Mouse (Mus musculus) E14TG2a.4 (cell line): ENCODE results near the gene Nme1.
A peak's percentile ranks its signal among the peaks of the same experiment; 100 is the strongest.

Experiments
- H3K27me3 ChIP-seq: 2 replicates; pipeline ENCODE4 v1.6.1; 2014; ENCODE audit warnings: low read length, control low read depth; ENCODE audit not compliant: insufficient read depth
- H3K36me3 ChIP-seq: 2 replicates; pipeline ENCODE4 v1.6.1; 2014; ENCODE audit warnings: low read length, control low read depth; ENCODE audit not compliant: insufficient read depth
- H3K4me1 ChIP-seq: replicated peaks from 2 replicates; pipeline ENCODE4 v1.6.1; 2014; ENCODE audit warnings: low read depth, low read length, control low read depth
- H3K4me3 ChIP-seq: replicated peaks from 2 replicates; pipeline ENCODE4 v1.5.1; 2014; ENCODE audit warnings: mild to moderate bottlenecking, low read length
- H3K9me3 ChIP-seq: 2 replicates; pipeline ENCODE4 v1.6.1; 2014; ENCODE audit warnings: low read length, control low read depth
- CTCF ChIP-seq: conservative IDR thresholded peaks from 2 replicates; pipeline ENCODE4 v1.5.1; 2014; ENCODE audit warnings: low read length
- NANOG ChIP-seq: IDR thresholded peaks from 2 replicates; pipeline ENCODE4 v1.6.1; 2014; ENCODE audit warnings: borderline replicate concordance, low read length, mixed read lengths
- POU5F1 ChIP-seq: IDR thresholded peaks from 2 replicates; pipeline ENCODE4 v1.6.1; 2014; ENCODE audit warnings: low read length, borderline replicate concordance

Nme1 gene

GRCm38 (mm10) chr11:93968005-93968847, at the start of gene Nme1, which contains the start of gene Gm20390:
Gene Nme1 (minus strand): TSS chr11:93968521.
Gene Gm20390 (minus strand): TSS chr11:93968293.
- Histone ChIP-seq H3K36me3 (peaks cover 30% of the 10 kb centered on the region), H3K4me1 (peaks cover 72% of the 10 kb centered on the region)

GRCm38 (mm10) chr11:94003346-94003745, 35.0 kb upstream of the Nme1 start:
- no peaks in the 10 kb centered on the region for H3K36me3 ChIP-seq
- no peaks in the 10 kb centered on the region for H3K9me3 ChIP-seq
- TF ChIP-seq NANOG (no peak), CTCF (no peak), POU5F1 (no peak)
- no peaks in the 10 kb centered on the region for H3K27me3 ChIP-seq
- no peaks in the 10 kb centered on the region for H3K4me1 ChIP-seq
- H3K4me3 ChIP-seq = no peak overlapping the region

More at GRCm38 (mm10) chr11:93968005-93968847, at the start of gene Nme1, which contains the start of gene Gm20390:
- no peaks in the 10 kb centered on the region for H3K27me3 ChIP-seq
- TF ChIP-seq CTCF = no peak
- peak; percentile 17; the same call in 1 of the 2 replicates for TF ChIP-seq POU5F1
- TF ChIP-seq NANOG = no peak
- peak within 1 kb of the TSS; percentile 93 for H3K4me3 ChIP-seq
- H3K9me3 ChIP-seq = peaks cover 12% of the 10 kb centered on the region; the same call in 1 of the 2 replicates

GRCm38 (mm10) chr11:93999276-93999675, 31.0 kb upstream of the Nme1 start:
- Histone ChIP-seq H3K27me3 (no peaks in the 10 kb centered on the region), H3K36me3 (no peaks in the 10 kb centered on the region), H3K4me1 (peaks cover 26% of the 10 kb centered on the region), H3K4me3 (no peak overlapping the region), H3K9me3 (no peaks in the 10 kb centered on the region)
- TF ChIP-seq POU5F1 (no peak), NANOG (no peak), CTCF (no peak)

- Histone ChIP-seq H3K9me3 (no peaks in the 10 kb centered on the region), H3K4me3 (peak overlapping the region; percentile 96), H3K36me3 (no peaks in the 10 kb centered on the region), H3K4me1 (peaks cover 27% of the 10 kb centered on the region), H3K27me3 (no peaks in the 10 kb centered on the region)
- TF ChIP-seq CTCF (no peak), POU5F1 (no peak), NANOG (no peak)
Observed at GRCm38 (mm10) chr11:93997141-93997775, 28.9 kb upstream of the Nme1 start.

- Histone ChIP-seq H3K27me3 (no peaks in the 10 kb centered on the region), H3K9me3 (peaks cover 5% of the 10 kb centered on the region; the same call in 1 of the 2 replicates), H3K36me3 (no peaks in the 10 kb centered on the region), H3K4me3 (peak overlapping the region; percentile 96), H3K4me1 (peaks cover 27% of the 10 kb centered on the region)
- TF ChIP-seq POU5F1 (no peak), CTCF (no peak), NANOG (no peak)
Observed at GRCm38 (mm10) chr11:93996306-93997140, 28.2 kb upstream of the Nme1 start.

GRCm38 (mm10) chr11:93995720-93996305, 27.5 kb upstream of the Nme1 start, which contains the start of gene Spag9:
Gene Spag9 (plus strand): TSS chr11:93996091.
- no peaks in the 10 kb centered on the region for H3K27me3 ChIP-seq
- H3K4me3 ChIP-seq = peak within 1 kb of the TSS; percentile 96
- H3K9me3 ChIP-seq = peaks cover 8% of the 10 kb centered on the region; the same call in 1 of the 2 replicates
- no peaks in the 10 kb centered on the region for H3K36me3 ChIP-seq
- H3K4me1 ChIP-seq = peaks cover 27% of the 10 kb centered on the region
- TF ChIP-seq NANOG (no peak), CTCF (no peak), POU5F1 (no peak)

GRCm38 (mm10) chr11:93995111-93995719, 26.9 kb upstream of the Nme1 start:
- TF ChIP-seq NANOG = no peak
- Histone ChIP-seq H3K4me1 (peaks cover 27% of the 10 kb centered on the region), H3K27me3 (no peaks in the 10 kb centered on the region), H3K4me3 (peak overlapping the region; percentile 96), H3K9me3 (peaks cover 10% of the 10 kb centered on the region), H3K36me3 (no peaks in the 10 kb centered on the region)

- no peak for TF ChIP-seq POU5F1
- TF ChIP-seq CTCF = no peak
- no peak for TF ChIP-seq NANOG
- no peaks in the 10 kb centered on the region for H3K36me3 ChIP-seq
- H3K4me1 ChIP-seq = peaks cover 27% of the 10 kb centered on the region
- peaks cover 16% of the 10 kb centered on the region for H3K9me3 ChIP-seq
- no peaks in the 10 kb centered on the region for H3K27me3 ChIP-seq
- peak overlapping the region; percentile 96 for H3K4me3 ChIP-seq
Observed at GRCm38 (mm10) chr11:93994531-93994930, 26.2 kb upstream of the Nme1 start.
